Mouse (Mus musculus) natural killer cell, adult 2 months (primary cell): Measurements from ENCODE around the gene Erf.

Experiments used
- DNase-seq, 2 experiments: peaks; one replicate each; pipeline ENCODE4 v3.0.0; 2022; ENCODE audit warnings: low spot score in 2 of 2

Gene Erf

DNA sequence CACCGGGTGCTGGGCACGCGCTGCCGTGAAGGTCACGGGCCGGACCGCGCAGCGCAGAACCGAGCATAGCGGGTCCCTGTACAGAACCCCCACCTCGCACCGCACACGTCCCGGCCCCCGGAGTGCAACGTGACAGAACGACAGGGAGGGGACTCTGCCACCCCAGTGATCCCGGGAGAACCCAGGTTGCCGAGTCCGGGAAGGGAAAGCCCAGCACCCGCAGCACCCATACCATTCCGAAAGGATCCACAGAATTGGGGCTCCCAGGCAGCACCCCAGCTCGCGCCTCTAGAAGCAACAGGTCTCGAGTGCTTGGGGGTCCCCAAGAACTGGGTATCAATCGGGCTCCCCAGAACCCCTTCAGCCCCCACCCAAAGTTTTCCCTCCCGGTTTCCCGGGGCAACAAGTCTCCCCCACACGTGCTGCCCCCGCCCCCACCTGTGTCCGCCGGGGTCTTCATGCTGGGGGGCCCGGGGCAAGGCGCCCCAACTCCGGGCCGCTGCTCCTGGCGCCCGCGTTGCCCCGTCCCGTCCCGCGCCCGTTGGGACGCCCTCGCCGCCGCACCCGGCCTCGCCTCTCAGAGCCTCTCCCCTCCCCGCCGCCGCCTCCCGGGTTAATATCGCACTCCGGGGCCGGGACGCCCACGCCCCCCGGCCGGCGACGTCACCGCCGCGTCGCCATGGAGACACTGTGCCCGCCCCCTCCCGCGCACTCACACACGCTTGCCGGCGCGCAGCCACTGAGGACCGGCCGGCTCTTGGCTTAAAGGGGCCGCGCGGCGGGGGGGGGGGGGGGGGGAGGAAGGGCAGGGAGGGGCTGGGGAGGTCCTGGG is at the start of gene Erf:
TSS of gene Erf (minus strand) at position 621 of the 832 bp plus-strand sequence.
- DNase-seq: peak; percentile 91 to 93

DNA sequence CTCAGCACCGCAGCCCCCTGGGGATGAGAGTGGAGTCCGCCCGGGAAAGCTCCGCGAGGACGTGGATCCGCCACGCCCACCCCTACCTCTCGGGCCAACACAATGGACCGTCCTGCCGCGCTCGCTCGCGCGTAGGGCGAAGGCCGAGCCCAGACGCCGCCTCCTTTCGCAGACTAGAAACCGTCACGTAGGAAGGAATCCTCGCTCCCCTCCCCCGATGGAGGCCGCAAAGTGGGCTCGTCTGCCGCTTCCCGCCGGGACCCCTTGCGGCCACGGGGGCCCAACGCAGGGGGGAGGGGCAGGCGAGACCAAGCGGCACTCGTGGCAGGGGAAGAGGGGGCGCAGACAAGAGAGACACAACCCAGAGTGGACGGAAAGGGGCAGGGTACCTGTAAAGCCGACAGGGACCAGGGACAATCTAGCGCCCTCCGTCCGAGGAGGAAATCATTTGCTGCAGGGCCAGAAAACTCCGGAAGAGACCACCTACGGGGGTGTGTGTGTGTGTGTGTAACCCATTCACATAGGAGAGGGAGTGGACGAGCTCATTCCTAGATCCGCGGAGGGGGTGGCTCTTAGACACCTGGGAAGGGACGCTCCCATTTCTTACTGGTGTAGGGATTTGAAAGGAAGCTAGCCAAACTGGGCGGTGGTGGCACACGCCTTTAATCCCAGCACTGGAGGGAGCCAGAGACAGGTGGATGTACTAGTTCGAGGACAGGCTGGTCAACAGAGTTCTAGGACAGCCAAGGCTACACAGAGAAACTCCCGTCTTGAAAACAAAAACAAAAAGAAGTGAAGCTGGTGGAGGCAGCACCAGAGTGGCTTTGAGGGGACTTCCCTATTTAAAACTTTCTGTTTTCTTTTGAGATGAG is 47.1 kb upstream of the Erf start, which contains the start of gene Pafah1b3:
TSS of gene Pafah1b3 (minus strand) at position 533 of the 872 bp plus-strand sequence.
- peak in 1 of 2 experiments; percentile 46 for DNase-seq

GRCm38 (mm10) chr7:25296945-25297453 is 46.4 kb upstream of the Erf start:
- DNase-seq: no peak

DNA sequence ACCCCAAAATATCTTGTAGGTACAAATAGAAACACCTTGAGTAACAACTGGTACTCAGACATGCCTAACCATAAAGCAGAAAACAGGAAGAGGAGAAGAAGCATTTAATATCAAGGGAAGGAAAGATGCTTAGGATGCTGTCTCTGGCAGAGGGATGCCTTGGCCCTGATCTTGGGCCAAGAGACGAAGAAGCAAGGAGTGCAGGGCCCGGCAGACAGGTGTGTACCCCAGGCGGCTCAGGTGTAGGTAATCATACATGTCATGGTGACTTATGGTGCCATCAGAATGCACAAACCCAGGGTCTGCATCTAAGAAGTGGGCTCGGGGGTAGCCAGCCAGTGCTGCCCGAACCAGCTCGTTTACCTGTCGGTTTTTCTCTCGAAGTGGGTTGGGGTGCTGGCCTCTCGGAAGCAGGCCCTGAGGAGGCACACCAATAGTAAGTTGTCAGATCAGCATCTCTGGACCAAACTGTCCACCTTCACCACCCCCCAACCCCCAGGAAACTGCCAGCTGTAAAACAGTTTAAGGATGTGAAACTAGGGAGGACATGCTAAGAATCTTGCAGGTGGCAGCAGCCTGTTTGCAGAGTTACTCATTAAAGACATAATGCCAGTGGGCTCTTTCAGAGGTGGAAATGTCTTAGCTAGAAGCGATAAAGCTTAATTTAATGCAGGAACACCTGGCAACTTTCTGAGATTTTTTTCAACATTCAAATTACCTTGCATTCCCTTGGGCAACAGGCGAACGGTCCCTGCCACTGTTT is 44.6 kb upstream of the Erf start:
- no peak for DNase-seq

GRCm38 (mm10) chr7:25294495-25294894 is 43.9 kb upstream of the Erf start:
- DNase-seq: no peak

DNA sequence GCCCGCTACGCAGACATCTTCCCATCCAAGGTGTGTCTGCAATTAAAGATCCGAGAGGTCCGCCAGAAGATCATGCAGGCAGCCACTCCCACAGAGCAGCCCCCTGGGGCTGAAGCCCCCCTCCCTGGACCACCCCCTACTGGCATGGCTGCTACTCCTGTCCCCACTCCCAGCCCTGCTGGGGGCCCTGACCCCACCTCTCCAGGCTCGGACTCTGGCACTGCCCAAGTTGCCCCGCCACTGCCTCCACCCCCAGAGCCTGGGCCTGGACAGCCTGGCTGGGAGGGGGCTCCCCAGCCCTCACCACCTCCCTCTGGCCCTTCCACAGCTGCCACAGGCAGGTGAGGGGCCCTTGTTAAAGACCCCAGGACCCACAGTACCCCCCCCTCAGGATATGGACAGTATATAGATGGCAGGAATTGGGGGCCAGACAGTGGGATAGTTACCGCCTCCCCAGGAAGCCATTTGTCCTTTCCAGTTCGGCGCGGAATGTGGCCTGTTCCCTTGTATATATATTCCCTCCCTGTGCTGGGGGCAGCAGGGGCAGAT is 42.7 kb upstream of the Erf start:
- DNase-seq: no peak

- DNase-seq: no peak
Measured at GRCm38 (mm10) chr7:25292107-25292506, 41.5 kb upstream of the Erf start.

GRCm38 (mm10) chr7:25290911-25291310 is 40.4 kb upstream of the Erf start:
- DNase-seq: no peak

GRCm38 (mm10) chr7:25290463-25290862 is 39.9 kb upstream of the Erf start:
- DNase-seq: no peak

GRCm38 (mm10) chr7:25289925-25290324 is 39.4 kb upstream of the Erf start:
- no peak for DNase-seq

- DNase-seq: no peak
Measured at GRCm38 (mm10) chr7:25288721-25289120, 38.2 kb upstream of the Erf start.

- no peak for DNase-seq
Measured at GRCm38 (mm10) chr7:25288011-25288410, 37.5 kb upstream of the Erf start.

GRCm38 (mm10) chr7:25286989-25287388 is 36.4 kb upstream of the Erf start:
- no peak for DNase-seq

- DNase-seq: no peak
Measured at GRCm38 (mm10) chr7:25285511-25286238, 35.1 kb upstream of the Erf start.

DNA sequence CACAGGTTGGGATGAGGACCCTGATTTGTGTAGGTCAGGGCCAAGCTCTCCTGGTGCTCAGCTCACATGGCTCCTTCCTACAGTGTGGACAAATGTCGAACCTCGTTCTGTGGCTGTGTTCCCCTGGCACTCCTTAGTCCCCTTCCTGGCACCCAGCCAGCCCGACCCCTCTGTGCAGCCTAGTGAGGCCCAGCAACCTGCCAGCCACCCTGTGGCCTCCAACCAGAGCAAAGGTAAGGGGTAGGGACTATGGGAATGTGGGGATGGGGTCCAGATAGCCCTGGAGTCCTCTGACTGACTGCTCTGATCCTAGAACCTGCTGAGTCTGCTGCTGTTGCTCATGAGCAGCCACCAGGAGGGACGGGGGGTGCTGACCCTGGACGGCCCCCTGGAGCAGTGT is 34.2 kb upstream of the Erf start:
- DNase-seq: no peak

GRCm38 (mm10) chr7:25284171-25284570 is 33.6 kb upstream of the Erf start:
- no peak for DNase-seq

DNA sequence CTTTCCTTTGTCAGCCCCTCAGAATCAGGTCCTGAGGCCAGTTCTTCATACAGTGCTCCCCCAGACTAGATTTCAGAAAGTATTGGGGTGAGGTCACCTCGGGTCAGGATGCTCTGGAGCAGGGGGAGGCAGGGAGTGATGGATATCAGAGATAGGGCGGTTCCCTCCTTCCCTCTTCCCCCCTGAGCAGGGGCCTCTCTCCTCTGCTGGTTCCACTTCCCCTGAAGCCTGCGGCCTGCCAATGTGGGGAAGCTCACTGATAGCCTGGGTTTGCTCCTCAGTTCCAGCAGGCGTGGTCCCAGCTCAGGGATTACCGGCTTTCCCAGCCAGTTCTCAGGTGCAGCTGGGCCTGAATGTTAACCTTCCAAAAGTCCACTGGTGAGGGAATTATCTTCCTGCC is 33.1 kb upstream of the Erf start:
- DNase-seq: no peak

DNA sequence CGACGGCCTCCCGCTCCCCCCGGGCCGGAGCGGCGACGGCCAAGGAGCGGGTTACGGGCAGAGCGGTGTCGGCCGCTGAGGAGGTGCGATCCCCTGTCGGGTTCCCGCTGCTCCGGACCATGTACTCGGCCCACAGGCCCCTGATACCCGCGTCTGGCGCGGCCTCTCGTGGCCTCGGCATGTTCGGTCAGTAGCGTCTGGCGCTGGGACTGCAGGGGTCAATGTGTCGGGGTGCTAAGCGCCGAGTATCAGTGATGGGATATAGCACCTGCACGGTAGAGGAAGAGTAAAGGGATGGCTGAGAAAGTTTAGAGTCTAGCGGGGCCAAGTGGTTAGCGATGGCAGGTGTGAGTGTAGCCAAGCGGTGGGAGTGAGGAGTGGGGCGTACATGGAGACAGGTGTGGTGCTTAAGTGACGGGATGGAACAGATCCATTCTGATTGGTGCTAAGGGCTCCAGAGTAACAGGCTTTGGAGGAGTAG is 32.2 kb upstream of the Erf start:
- DNase-seq: peak in 1 of 2 experiments; percentile 33

GRCm38 (mm10) chr7:25281734-25282601 is 31.4 kb upstream of the Erf start:
- DNase-seq: peak; percentile 95 to 97
